Mouse (Mus musculus) thymus, adult 2 months (tissue): ENCODE results near the gene Nrl.

Experiments used
- CTCF ChIP-seq: fragments of 200-500 bp; IDR thresholded peaks from 2 replicates; pipeline ENCODE4 v1.5.1; 2012; ENCODE audit warnings: mild to moderate bottlenecking, control low read depth, low read length, moderate library complexity, borderline replicate concordance; ENCODE audit not compliant: control insufficient read depth, poor library complexity, insufficient read depth; ENCODE audit errors: extremely low read depth
- POLR2A ChIP-seq: fragments of 200-500 bp; IDR thresholded peaks from 2 replicates; pipeline ENCODE4 v1.6.1; 2012; ENCODE audit warnings: mild to moderate bottlenecking, low read length, control low read depth, moderate library complexity; ENCODE audit not compliant: control insufficient read depth, poor library complexity, insufficient read depth; ENCODE audit errors: extremely low read depth

DNA sequence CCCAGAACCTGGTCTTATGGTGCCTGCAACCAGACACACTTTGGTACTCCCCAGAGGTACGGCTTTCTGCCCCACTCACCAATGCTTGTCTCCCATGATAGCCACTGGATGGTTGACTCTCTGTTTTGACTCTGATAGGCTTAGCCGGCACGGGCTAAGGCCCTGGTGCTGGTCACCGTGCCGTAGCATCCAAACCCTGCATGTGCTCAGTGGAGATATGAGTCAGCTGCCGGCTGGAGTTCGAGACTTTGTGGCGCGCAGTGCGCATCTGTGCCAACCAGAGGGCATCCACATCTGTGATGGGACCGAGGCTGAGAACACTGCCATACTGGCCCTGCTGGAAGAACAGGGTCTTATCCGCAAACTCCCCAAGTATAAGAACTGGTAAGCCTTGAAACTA, 17.5 kb upstream of the Nrl start:
- TF ChIP-seq CTCF (no peak), POLR2A (no peak)
